Mouse (Mus musculus) hindbrain, postnatal 0 days (tissue): Measurements from ENCODE around the gene Snx21. TPM values are rescaled to one million over a fixed set of nuclear protein-coding genes. Genes with fewer than 3 reads are reported as not detected.
"Not testable (repeated sequence)": the region's sequence is repeated elsewhere in the genome, so short reads cannot be mapped to it uniquely, and the experiment has no call there.

Source experiments
- ATAC-seq: fragments of 200-750 bp; cut with Nextera tagmentation; 2 replicates; pipeline ENCODE4 v1.8.0; 2017; ENCODE audit warnings: mild to moderate bottlenecking, moderate TSS enrichment, moderate library complexity
- DNase-seq: peaks from one replicate; pipeline ENCODE4 v3.0.0-alpha.2; 2015; ENCODE audit warnings: low spot score
- H3K27ac ChIP-seq: fragments of 300-500 bp; sonication (generic); 2 replicates; pipeline ENCODE4 v1.5.1; 2014; ENCODE audit warnings: mild to moderate bottlenecking
- H3K27me3 ChIP-seq: fragments of 300-500 bp; sonication (generic); 2 replicates; pipeline ENCODE4 v1.6.1; 2014; ENCODE audit warnings: low read length, mixed read lengths; ENCODE audit not compliant: insufficient read depth
- H3K36me3 ChIP-seq: fragments of 300-500 bp; sonication (generic); 2 replicates; pipeline ENCODE4 v1.6.1; 2014; ENCODE audit warnings: low read length, mixed read lengths; ENCODE audit not compliant: insufficient read depth
- H3K4me1 ChIP-seq: fragments of 300-500 bp; sonication (generic); 2 replicates; pipeline ENCODE4 v1.6.1; 2014; ENCODE audit warnings: antibody characterized with exemption, low read length, mixed read lengths; ENCODE audit not compliant: insufficient read depth
- H3K4me2 ChIP-seq: fragments of 300-500 bp; sonication (generic); 2 replicates; pipeline ENCODE4 v1.6.1; 2014; ENCODE audit warnings: low read depth, mild to moderate bottlenecking, low read length, moderate library complexity, mixed read lengths
- H3K4me3 ChIP-seq: fragments of 300-500 bp; sonication (generic); 2 replicates; pipeline ENCODE4 v1.5.1; 2014; ENCODE audit warnings: low read length
- H3K9ac ChIP-seq: fragments of 300-500 bp; sonication (generic); replicated peaks from 2 replicates; pipeline ENCODE4 v1.6.1; 2014; ENCODE audit warnings: mild to moderate bottlenecking, low read length, moderate library complexity, mixed read lengths
- H3K9me3 ChIP-seq: fragments of 300-500 bp; sonication (generic); 2 replicates; pipeline ENCODE4 v1.6.1; 2016; ENCODE audit warnings: low read length, mixed read lengths
- CTCF ChIP-seq: IDR thresholded peaks from 2 replicates; pipeline ENCODE4 v1.5.1; 2016; ENCODE audit warnings: antibody characterized with exemption, control low read depth, low read depth
- WGBS: fragments of 180-500 bp; shearing (Covaris S2); extraction: QIAGEN DNeasy Blood & Tissue Kit; methylation state at CpG from one replicate; pipeline ENCODE4 v1.1.7; 2014; 5-methylcytosine and 5-hydroxymethylcytosine counted together
- polyA plus RNA-seq: library from polyadenylated mRNA; unstranded; fragments of >200 nt; fragmentation: Nextera tagmentation; extraction: Ambion mirVana; gene quantifications from 2 replicates; pipeline ENCODE4 v1.2.1, GENCODE M21; 2015
- total RNA-seq: library from RNA; depleted of rRNA; stranded (reverse); fragments of >200 nt; gene quantifications from 2 replicates; pipeline ENCODE4 v1.2.3, GENCODE M21; 2014

Gene Snx21
- total and polyA plus RNA-seq, 2 experiments from 2014 or later: 47.6 to 102 TPM

DNA sequence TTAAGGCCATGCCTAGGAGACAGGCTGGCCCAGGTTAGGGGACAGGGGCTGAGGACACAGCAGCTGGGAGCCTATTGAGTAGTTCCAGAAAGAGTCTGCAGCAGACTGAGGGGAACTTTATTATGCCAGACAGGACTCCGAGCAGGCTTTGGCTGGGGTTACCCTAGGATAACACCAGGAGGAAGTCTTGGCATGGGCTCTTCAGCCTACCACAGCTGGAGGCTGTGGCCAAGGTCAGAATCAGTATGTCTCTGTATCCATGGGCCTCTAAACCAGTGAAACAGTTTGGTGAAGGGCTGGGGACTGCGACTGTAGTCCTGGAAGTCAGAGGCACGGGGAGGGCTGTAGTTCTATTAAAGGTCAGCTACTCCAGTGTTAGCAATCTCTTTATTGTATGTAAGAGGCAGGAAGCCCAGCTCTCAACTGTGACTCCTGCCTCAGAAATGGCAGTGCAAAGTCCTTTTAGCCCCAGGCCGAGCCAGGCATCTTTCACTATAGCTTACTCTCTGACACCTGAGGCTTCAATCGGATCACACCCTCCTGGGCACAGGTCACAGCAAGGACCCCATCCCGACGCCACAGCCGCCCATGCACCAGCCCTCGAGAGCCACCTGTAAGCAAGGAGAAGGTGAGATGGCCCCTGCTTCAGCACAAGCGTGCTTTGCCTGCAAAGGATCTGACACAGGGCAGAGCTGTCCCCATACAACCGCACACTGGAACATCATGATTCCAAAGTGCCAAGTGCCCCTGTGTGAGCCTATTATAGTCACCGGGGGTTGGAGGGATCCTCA lies 7.0 kb downstream of the Snx21 start:
- no peaks in the 10 kb centered on the region for H3K9me3 ChIP-seq
- WGBS: 88% methylated on average over 12 of the region's 12 CpGs
- peaks cover 36% of the 10 kb centered on the region; the same call in 1 of the 2 replicates for H3K36me3 ChIP-seq
- TF ChIP-seq CTCF: no peak
- H3K9ac ChIP-seq: no peak overlapping the region
- H3K4me2 ChIP-seq: no peak overlapping the region
- no peak for DNase-seq
- H3K4me3 ChIP-seq: no peak overlapping the region
- H3K27ac ChIP-seq: no peak overlapping the region; the same call in 1 of the 2 replicates
- ATAC-seq: no peak; the same call in 1 of the 2 replicates
- H3K27me3 ChIP-seq: no peaks in the 10 kb centered on the region
- no peaks in the 10 kb centered on the region for H3K4me1 ChIP-seq

GRCm38 (mm10) chr2:164793236-164793635 lies 7.6 kb downstream of the Snx21 start:
- Histone ChIP-seq H3K36me3 (peaks cover 40% of the 10 kb centered on the region; the same call in 1 of the 2 replicates), H3K4me2 (no peak overlapping the region), H3K9me3 (no peaks in the 10 kb centered on the region), H3K27ac (peak overlapping the region; percentile 22; the same call in 1 of the 2 replicates), H3K27me3 (no peaks in the 10 kb centered on the region), H3K4me1 (no peaks in the 10 kb centered on the region), H3K9ac (no peak overlapping the region), H3K4me3 (no peak overlapping the region)
- TF ChIP-seq CTCF: peak; percentile 78
- peak; percentile 13; the same call in 1 of the 2 replicates for ATAC-seq
- WGBS: 79% methylated on average over 3 of the region's 3 CpGs
- DNase-seq: peak; percentile 64

DNA sequence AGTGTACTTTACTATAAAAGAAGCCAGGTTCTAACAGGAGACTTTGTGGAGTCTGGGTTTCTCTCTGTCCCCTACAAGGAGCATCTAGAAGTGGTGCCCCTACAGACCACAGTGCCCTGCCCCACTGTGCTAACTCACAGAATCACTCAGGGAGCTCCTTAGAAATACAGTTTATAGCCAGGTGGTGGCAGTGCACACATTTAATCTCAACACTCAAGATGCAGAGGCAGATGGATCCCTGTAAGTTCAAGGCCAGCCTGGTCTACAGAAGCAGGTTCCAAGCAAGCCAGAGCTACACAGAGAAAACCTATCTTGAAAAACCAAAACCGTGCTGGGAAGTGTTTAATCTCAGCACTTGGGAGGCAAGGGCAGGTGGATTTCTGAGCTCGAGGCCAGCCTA lies 8.1 kb downstream of the Snx21 start:
- H3K27ac ChIP-seq: 0 out of 2 replicates have a peak overlapping the region, but pooled peaks have one; percentile 22
- DNase-seq (peak; percentile 39), ATAC-seq (no peak)
- WGBS: 90% methylated on average over 2 of the region's 2 CpGs
- peaks cover 40% of the 10 kb centered on the region; the same call in 1 of the 2 replicates for H3K36me3 ChIP-seq
- no peak overlapping the region for H3K4me2 ChIP-seq
- no peaks in the 10 kb centered on the region for H3K27me3 ChIP-seq
- no peak overlapping the region for H3K4me3 ChIP-seq
- no peak for TF ChIP-seq CTCF
- no peak overlapping the region for H3K9ac ChIP-seq
- no peaks in the 10 kb centered on the region for H3K9me3 ChIP-seq
- no peaks in the 10 kb centered on the region for H3K4me1 ChIP-seq

- H3K9ac ChIP-seq: no peak overlapping the region
- no peak overlapping the region for H3K27ac ChIP-seq
- peak; percentile 96 for DNase-seq
- no peaks in the 10 kb centered on the region for H3K4me1 ChIP-seq
- peak; percentile 90 for TF ChIP-seq CTCF
- no peaks in the 10 kb centered on the region for H3K27me3 ChIP-seq
- H3K36me3 ChIP-seq: peaks cover 40% of the 10 kb centered on the region; the same call in 1 of the 2 replicates
- H3K4me2 ChIP-seq: no peak overlapping the region
- peak; percentile 58 for ATAC-seq
- H3K9me3 ChIP-seq: no peaks in the 10 kb centered on the region
- H3K4me3 ChIP-seq: no peak overlapping the region
- WGBS: 30% methylated on average over 5 of the region's 5 CpGs
These were observed 8.7 kb downstream of the Snx21 start for GRCm38 (mm10) chr2:164794293-164794692.

- Histone ChIP-seq H3K4me1 (no peaks in the 10 kb centered on the region), H3K9ac (no peak overlapping the region), H3K27ac (no peak overlapping the region), H3K4me3 (no peak overlapping the region), H3K9me3 (no peaks in the 10 kb centered on the region), H3K36me3 (peaks cover 39% of the 10 kb centered on the region; the same call in 1 of the 2 replicates), H3K4me2 (no peak overlapping the region), H3K27me3 (no peaks in the 10 kb centered on the region)
- WGBS: 86% methylated on average over 4 of the region's 4 CpGs
- DNase-seq (no peak), ATAC-seq (no peak)
- TF ChIP-seq CTCF: no peak
These were observed 10.2 kb downstream of the Snx21 start for GRCm38 (mm10) chr2:164795868-164796267.

DNA sequence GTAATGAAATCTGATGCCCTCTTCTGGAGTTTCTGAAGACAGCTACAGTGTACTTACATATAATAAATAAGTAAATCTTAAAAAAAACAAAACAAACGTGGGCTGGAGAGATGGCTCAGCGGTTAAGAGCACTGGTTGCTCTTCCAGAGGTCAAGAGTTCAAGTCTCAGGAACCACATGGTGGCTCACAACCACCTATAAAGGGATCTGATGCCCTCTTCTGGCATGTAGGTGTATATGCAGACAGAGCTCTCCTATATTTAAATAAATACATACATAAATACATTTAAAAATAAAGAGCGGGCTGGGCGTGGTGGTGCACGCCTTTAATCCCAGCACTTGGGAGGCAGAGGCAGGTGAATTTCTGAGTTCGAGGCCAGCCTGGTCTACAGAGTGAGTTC lies 12.9 kb downstream of the Snx21 start:
- 84% methylated on average over 6 of the region's 6 CpGs for WGBS
- not testable (repeated sequence) for H3K27me3 ChIP-seq, H3K4me2 ChIP-seq, H3K4me1 ChIP-seq, H3K9me3 ChIP-seq, H3K9ac ChIP-seq, H3K27ac ChIP-seq, H3K4me3 ChIP-seq, ATAC-seq
- TF ChIP-seq CTCF: peak; percentile 44
- DNase-seq: peak; percentile 33
- peaks cover 27% of the 10 kb centered on the region; the same call in 1 of the 2 replicates for H3K36me3 ChIP-seq
